Mouse (Mus musculus) frontal cortex, postnatal 14 days (tissue): ENCODE measurements around the gene 2410131K14Rik.

ENCODE experiments used
- DNase-seq, 2 experiments: peaks; one replicate each; pipeline ENCODE4 v3.0.0; 2022; ENCODE audit warnings: low spot score in 2 of 2

The 2410131K14Rik gene

GRCm38 (mm10) chr5:118244606-118245443 lies at the start of gene 2410131K14Rik, which contains the start of gene Rnft2:
Gene 2410131K14Rik (plus strand): TSS chr5:118245227.
Gene Rnft2 (minus strand): TSS chr5:118245116.
- peak; percentile 99 to 100 for DNase-seq

GRCm38 (mm10) chr5:118197421-118197820 lies 47.6 kb upstream of the 2410131K14Rik start:
- no peak for DNase-seq

- no peak for DNase-seq
Measured at GRCm38 (mm10) chr5:118199670-118200069, 45.4 kb upstream of the 2410131K14Rik start.

- no peak for DNase-seq
Measured at GRCm38 (mm10) chr5:118204675-118205440, 40.2 kb upstream of the 2410131K14Rik start.

DNA sequence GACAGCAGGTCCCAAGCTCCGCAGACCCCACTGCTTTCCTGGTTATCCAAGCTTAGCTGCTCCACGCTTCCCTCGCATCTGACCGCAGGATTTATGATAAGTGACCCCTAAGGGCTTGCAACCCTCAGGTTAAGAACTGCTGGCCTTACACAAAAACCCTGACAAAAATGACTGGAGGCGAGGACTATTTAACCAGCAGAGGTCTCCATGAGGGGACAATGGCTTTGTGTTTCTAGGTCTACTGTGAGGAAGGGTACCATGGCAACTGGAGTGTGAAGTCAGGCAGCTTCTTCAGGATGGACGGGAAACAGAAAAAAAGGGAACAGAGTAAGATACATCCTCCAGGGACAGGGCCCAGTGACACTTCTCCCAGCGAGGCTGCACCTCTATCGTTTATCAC lies 39.2 kb upstream of the 2410131K14Rik start:
- DNase-seq = no peak

DNA sequence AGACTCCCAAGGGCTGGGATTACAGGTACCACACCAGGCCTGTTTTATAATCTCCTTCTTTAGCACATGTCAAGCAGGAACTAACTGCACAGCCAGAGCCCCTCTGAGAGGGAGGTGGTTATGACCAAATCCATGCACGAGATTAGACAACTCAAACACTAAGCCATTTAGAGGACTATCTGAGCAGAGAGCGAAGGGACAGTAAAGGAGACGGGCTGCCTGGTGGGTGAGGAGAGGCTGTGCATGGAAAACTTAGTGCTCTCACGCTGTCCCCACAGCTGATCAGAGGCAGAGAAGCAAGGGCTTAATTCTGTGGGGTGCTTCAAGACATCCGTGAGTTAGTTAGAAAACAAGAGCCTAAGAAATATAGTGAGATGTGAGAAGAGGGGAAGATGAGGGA lies 31.0 kb upstream of the 2410131K14Rik start:
- no peak for DNase-seq

- peak; percentile 80 to 85 for DNase-seq
Measured at GRCm38 (mm10) chr5:118214418-118215154, 30.4 kb upstream of the 2410131K14Rik start.

GRCm38 (mm10) chr5:118217410-118217809 lies 27.6 kb upstream of the 2410131K14Rik start:
- DNase-seq = no peak

GRCm38 (mm10) chr5:118223142-118223757 lies 21.8 kb upstream of the 2410131K14Rik start:
- DNase-seq = no peak

DNA sequence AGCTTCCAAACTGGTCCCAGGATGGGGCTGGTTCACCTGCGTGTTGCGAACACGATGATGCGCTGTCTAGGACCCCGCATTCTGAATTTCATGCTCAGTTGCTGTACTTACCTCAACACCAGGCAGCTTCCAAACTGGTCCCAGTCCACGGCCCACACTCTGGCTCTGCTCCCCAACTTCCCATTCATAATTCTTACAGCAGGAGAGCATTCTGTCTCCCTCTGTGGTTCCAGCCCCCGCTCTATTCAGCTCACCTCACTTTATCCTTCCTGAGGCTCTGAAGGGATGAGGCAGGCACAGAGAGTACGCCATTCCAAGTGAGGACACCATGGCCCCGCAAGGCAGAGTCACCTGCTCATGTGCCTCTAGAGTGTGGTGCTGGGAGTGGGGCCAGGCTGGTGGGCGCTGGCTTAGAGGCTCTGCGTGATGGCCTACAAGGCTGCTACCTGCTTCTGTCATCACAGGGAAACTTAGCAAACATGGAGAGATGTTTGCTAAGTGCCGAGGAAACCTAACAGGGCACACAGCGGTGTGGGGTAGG lies 14.9 kb upstream of the 2410131K14Rik start:
- DNase-seq = no peak

GRCm38 (mm10) chr5:118236891-118237290 lies 8.1 kb upstream of the 2410131K14Rik start:
- no peak for DNase-seq

- no peak for DNase-seq
Measured at GRCm38 (mm10) chr5:118239671-118240070, 5.4 kb upstream of the 2410131K14Rik start.

GRCm38 (mm10) chr5:118245606-118246308 lies 730 bp downstream of the 2410131K14Rik start:
- DNase-seq = no peak

- DNase-seq = no peak
Measured at GRCm38 (mm10) chr5:118247378-118247777, 2.4 kb downstream of the 2410131K14Rik start.

DNA sequence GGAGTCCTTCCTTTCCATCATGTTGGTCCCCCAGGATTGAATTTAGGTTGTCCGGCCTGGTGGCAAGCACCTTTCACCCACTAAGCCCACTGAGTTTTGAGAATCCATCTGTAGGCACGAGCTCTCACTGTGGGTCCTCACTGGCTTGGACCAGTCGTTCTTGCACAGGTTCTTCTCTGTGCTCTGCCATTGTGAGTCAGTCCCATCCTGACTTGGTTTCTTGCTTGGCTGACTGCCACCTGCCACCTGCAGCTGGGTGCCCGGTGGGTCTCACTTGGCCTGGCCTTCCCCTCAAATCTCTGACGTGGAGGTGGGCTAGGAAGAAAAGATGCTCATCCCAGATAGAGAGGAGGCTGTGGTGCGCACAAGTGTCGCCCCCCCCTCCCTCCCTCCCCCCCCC lies 6.0 kb downstream of the 2410131K14Rik start:
- DNase-seq = no peak

DNA sequence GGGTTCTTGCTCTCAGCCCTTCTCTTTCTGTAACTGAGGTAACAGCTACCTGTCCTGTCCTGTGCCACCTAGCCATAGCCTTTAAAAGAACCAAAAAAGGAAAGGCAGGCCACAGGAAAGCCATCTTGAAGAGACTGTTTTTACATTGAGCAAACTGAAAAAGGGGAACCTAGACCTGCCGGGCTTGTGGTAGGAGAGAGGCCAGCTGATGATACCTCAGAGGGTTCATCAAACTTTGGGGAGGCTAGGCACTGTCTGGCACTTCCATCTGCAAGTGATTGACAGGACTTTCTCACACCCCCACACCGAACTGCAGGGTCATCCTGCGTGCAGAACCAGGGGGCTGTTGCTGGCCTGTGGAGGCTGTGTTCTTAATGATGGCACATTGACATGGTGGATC lies 8.5 kb downstream of the 2410131K14Rik start:
- no peak for DNase-seq

- DNase-seq = no peak
Measured at GRCm38 (mm10) chr5:118256981-118257380, 12.0 kb downstream of the 2410131K14Rik start.

DNA sequence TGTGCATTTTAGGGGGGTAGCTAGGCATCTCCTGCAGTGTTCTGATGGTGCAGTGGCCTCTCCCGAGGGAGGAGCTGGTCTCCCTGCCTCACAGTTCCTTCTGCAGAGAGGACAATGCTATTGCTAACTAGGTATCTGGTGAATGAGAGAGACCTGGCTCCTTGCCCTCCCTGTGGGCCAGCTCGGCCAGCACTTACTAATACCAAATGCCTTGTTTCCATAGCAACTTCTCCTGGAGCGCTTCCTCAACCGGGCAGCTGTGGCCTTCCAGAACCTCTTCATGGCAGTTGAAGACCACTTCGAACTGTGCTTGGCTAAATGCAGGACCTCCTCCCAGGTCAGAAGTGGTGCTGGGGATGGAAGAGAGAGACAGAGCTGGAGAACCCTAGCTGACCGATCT lies 14.1 kb downstream of the 2410131K14Rik start:
- no peak for DNase-seq

GRCm38 (mm10) chr5:118259636-118260035 lies 14.6 kb downstream of the 2410131K14Rik start:
- DNase-seq = no peak

- no peak for DNase-seq
Measured at GRCm38 (mm10) chr5:118260055-118260454, 15.0 kb downstream of the 2410131K14Rik start.

GRCm38 (mm10) chr5:118260642-118261041 lies 15.6 kb downstream of the 2410131K14Rik start:
- DNase-seq = no peak
